Mouse (Mus musculus) cerebellum, postnatal 36 days (tissue): Measurements from ENCODE around the gene Slc12a5.
A peak's percentile ranks its signal among the peaks of the same experiment; 100 is the strongest.

Experiments used
- DNase-seq, 2 experiments: peaks; one replicate each; pipeline ENCODE4 v3.0.0; 2021 to 2022; ENCODE audit warnings: mixed read lengths in 2 of 2

The Slc12a5 gene

DNA sequence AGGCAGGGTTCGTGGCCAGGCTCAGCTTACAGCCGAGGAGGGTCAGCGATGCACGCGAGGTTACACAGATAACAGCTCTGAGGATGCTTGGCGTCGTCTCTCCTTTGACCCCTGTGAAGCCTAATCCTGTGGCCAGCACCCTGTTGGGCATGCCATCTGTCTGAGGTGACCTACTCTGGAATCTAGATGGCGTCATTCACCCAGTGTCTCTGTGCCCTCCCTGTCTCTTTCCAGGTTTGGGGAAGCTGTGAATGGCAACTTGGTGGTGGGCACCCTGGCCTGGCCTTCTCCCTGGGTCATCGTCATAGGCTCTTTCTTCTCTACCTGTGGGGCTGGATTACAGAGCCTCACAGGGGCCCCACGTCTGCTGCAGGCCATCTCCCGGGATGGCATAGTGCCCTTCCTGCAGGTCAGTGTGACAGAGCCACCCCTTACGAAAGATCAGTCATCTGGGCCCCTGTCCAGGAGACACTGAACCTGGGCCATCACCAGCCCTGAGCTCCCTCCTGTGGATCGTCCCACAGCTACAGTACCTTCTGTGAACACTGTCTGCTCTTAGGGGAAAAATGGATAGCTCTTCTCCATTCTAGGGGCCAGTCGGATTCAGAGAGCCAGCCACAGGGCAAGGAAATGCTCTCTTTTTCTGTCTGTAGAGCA, 25.9 kb downstream of the Slc12a5 start:
- peak; percentile 76 to 81 for DNase-seq

DNA sequence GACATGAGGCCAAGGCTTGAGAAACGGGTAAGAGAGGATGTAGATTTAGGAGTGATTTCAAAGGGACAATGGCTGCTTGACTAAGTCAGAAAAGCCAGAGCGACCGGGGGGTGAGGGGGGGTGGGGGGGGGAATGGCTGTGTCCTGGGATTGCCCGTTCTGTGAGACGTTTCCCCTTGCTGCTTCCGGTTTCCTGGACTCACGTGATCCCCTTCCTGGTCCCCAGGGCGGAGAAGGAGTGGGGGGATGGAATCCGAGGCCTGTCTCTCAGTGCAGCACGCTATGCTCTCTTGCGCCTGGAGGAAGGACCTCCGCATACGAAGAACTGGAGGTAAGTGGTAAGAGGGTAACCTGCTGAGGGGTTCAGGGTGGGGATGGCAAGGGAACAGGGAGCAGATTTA, 28.2 kb downstream of the Slc12a5 start:
- no peak for DNase-seq

DNA sequence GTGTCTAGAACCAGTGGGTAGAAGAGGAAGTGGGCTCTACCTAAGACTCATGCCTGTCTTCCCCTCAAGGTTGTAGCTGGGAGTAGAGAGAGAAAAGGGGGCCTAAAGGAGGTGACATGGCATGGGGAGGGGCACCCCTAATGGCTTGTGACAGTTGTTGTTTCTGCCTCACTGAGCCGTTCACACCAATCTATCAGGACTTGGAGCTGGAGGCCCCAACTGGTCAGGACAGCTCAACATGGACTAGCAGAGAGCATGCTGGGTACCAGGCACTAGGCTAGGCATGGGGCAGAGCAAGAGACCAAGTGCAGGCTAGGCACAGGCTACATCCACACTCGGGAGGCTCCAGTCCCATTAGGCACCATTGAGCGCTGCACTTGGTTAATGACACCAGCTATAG, 30.5 kb downstream of the Slc12a5 start:
- DNase-seq, result no peak

DNA sequence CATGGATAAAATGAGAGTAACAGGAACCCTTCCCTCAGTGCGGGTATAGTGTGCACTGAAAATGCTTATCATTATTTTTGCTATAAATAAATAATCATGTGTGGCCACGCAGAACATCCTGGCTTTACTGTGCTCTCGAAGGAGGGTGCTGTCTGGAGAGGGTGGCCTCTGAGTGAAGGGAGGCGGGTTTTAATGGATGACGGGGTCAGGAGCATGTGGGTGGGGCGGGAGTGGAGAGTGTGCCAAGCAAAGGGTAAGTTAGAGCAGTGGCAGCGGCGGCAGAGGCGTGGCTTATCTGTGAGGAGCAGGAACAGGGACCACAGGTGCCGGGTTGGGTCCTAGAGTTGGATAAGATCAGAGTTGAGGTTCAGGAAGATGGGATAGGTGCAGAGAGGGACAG, 31.2 kb downstream of the Slc12a5 start:
- no peak for DNase-seq

DNA sequence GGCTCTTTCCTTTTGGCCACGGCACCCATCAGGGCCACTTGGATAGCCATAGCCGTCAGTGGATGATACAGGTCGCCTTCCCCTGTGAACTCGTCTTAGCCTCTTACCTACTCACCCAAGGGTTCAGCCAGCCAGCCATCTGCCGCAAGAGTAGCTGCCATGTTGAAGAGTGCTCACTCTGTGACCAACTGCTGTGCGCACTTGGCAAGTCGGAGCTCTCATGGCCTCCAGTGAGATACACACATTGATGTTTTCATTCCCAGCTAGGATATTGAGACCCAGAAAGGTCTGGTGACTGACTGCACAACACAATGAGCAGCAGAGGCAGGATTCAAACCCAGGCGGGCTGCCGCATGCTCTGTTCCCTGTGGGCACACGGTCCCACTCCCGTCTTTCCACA, 33.6 kb downstream of the Slc12a5 start:
- DNase-seq, result peak; percentile 54 to 57

DNA sequence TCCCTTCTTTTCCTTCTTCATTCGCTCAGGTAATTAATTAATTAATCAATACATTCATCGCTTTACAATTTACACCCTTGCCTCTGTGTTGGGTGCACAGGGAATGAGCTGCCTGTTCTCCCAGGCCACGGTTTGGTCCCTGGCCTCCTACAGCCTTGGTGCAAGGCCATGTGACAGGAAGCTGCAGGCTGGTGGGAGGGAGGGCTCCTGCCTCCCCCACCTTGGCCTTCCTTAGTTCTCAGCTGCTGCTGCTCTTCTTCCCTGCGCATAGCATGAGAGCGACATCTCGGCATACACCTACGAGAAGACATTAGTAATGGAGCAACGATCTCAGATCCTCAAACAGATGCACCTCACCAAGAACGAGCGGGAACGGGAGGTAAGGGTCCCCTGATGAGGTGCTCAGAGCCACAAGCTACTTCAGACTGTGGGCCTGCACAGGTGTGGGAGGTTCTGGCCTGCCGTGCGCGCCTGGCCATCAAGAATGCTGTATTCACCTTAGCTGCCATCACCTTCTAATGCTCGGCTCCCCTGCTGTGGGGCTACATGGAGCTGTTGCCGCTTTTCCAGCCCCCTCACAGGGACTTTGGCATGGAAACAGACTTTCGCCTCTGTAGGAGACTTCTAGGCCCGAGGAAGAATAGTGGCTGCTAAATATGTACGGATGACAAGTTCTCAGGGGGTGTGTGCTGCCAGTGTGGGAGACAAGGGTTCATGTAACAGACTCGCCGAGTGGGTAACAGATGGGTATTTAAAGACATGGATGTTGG, 34.2 kb downstream of the Slc12a5 start:
- peak; percentile 35 to 53 for DNase-seq

DNA sequence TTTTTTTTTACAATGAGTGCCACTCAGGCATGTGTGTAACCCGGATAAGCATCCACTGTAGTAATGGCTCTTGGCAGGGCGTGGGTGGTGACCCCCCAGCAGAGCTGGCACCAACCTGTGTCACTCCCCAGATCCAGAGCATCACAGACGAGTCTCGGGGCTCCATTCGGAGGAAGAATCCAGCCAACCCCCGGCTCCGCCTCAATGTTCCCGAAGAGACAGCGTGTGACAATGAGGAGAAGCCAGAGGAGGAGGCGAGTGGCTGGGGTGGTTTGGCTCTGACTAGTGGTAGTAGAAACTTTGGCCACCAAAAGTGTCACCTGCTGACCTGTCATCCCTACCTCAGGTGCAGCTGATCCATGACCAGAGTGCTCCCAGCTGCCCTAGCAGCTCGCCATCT, 35.4 kb downstream of the Slc12a5 start:
- DNase-seq, result no peak

DNA sequence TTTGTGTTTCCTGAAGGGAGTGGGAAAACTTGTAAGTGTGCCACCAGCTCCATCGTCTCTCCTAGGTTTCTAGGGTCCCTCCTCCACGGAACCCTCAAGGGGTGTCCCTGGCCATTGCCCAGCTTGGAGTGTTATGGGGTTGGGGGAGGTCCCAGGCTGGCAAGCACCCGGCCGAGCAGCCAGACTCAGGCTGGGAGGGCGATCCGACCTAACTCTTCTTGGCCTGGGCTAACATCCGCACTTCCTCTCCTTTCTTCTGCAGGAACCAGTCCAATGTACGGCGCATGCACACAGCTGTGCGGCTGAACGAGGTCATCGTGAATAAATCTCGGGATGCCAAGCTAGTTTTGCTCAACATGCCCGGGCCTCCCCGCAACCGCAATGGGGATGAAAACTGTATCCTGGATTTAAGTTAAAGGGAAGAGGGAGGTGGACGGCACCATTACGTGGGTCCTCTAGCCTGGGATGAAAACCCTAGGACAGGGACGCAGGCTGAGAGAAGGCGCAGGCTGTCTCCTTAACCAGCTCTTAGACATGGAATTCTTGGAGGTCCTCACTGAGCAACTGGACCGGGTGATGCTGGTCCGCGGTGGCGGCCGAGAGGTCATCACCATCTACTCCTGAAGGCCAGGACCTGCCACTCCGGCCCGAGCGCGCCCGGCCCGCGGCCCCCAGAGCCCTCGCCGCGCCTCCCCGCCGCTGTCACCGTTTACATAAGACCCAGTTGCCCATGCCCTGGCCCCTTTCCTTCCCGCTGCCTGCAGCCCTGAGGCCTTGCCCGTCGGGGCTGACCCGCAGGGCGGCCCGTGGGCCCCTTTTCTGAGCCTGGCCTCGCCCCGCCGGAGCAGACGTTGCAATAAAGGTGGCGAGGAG, 36.5 kb downstream of the Slc12a5 start:
- DNase-seq, result no peak

DNA sequence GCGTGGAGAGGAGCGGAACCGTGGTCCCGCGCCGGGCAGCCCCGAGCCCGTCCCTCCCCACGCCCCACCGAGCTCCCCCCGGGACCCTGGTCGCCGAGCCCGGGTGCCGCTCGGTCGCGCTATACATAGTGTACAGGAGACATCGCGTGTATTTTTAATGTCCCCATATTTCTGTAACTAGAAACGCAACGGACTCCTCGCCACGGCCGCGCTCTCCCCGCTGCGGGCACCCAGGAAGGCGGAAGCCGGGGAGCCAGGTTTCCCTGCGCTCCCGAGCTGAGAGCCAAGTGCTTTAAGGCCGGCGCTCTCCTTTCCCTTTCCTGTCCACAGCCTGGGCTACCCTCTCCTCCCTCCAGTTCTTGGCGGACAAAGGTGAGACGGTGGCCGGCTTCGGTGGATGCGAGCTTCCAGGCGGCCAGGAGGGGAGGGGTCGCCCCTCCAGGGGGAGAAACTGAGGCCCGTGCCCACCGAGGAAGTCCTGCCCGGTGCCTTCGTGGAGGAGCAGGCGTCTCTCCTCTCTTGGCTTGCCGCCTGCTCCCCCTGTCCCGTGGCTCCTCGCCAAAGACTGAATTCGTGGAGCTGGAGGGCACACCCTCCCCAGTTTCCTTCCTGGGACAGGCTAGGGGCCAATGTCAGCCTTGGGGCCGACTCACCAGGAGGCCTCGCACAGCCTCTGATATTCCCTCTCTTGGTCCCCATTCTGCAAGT, 37.3 kb downstream of the Slc12a5 start:
- peak; percentile 38 to 40 for DNase-seq

DNA sequence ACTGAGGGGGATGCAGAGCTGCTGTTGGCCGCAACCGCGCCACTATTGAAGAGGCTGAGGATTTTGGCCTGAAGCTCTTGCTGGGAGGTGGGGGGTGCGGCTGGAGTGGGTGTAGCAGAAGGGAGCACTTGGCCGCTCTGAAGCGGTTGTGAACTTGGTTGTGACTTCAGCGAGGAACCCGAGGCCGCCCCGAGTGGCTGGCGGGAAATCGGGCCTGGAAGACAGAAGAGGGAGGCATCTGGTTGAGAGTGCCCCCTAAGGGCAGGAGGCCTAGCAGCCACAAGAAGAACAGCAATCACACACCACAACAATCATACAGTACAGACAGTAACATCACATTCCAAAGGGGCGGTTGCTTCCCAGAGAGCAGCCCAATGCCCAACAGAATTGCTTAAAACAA, 41.4 kb downstream of the Slc12a5 start:
- DNase-seq, result no peak

DNA sequence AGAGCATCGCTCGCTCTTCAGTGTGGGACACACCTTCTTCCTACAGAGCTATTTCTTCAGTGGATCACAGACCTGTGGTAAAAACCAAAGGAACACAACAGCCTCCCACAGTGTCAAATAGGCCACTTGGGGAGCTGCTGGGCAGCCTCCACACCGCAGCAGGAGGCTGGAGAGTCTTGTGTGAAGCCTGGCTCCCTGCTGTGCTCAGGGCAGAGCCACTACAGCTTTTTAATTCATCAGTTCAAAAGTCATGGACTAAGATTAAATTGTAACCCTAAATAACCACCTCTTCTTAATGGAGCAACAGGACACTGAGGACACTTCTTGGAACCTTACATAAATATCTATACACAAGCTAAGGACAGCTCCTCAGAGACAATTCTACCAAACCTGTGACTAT, 42.5 kb downstream of the Slc12a5 start:
- DNase-seq, result no peak

DNA sequence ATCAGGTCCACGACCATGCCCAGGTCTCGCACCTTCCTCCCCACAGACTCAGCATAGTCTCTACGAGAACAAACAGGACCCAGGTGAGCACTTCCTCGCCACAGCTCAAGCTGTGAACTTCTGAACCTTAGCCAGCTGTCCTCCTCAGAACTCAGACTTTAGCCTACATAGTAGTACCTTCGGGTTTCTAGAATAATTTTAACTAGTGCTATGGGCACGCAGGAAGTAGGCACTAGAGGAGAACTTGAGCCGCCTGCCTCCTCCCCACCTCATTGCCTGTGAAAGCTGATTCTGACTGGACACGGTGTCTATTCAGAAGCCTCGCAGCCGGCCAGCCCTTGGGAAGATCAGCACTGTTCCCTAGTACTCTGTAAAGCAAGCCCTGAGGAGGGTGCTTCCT, 43.6 kb downstream of the Slc12a5 start:
- DNase-seq, result no peak

DNA sequence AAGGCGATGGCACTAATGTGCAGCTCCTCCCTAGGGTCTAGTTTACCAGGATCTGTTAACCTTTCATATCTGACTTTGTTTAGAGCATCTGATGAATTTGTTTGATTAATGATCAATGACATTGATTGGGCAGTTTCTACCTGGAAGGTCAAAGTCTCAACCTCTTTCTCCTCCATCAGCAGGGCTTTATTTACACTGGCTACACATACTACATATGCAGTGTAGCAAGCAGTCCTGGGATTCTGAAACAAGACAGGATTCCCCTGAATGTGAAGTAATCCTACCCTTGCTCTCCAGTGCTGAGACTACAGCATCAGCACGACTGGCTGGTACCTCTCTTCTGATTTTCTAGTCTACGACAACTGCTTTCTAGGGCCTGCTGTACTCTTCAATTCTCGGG, 46.2 kb downstream of the Slc12a5 start:
- no peak for DNase-seq

DNA sequence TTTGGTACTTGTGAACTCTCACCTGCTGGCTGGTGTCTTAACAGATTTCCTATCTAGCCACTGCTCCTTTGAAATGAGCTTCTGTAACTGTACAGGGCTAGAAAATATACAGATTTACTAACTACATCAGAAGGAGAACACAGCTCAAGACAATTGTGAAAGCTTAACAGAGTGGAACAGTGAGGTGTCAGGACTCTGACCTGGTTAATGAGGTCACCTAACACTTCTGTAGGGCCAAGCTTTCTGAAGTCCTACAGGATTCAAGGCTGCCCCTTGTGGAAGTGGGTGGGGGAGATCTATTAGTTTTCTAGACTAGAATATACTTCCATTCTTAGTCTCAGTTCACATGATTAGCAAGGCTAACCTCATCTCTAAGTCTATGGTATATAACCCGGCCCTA, 47.4 kb downstream of the Slc12a5 start:
- no peak for DNase-seq

DNA sequence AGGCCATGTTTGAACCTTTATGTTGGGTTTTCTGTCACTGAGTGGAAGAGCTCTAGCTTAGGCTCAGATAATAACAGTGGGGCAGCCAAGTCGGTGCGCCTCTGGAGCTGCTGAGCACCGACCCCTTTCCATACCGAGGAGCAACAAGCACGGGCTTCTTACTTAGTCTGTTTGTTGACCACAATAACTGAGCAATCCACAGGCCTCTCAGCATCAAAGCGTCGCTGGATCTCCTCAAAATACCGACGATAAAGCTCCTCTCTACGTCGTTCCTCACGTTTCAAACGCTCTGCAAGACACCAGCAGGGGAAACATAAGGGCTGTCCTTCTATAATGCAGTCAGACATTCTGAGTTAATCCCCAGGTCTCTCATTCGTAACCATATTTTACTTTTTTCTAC, 48.6 kb downstream of the Slc12a5 start:
- no peak for DNase-seq

DNA sequence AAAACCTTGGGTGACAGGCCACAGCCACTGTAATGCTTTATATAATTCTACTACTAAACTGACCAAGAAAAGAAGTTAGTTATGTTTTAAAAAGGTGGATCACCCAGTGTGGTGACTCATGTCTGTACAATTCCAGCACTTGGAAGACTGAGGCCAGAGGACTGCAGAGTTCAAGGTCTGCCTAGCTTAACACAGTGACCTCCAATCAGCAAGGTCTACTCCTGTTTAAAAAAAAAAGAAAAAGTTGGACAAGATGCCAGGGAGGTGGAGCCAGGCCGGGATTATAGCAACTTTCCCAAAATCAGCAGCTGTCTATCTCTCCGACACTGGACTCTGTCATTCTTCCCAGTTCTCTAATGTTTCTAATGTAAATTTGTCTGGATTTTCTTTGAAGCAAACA, 49.0 kb downstream of the Slc12a5 start:
- no peak for DNase-seq

DNA sequence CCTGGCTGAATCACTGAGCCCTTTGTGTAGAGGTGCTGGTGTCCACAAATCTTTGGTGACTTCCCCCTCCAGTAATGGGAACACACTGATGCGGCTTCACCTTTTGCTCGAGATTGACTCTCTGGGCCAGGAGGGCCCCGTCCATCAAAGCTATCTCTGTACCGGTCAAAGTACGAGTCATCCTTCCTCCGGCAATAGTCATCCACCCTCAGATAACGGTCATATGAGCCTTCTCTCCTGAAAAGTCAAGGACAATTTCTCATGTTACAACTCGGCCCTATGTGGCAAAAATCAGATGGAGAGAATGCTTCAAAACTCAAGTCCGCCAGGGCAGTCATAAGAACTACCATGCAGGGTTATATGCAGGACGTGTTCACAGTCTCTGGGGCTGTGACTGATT, 49.7 kb downstream of the Slc12a5 start:
- DNase-seq, result no peak

DNA sequence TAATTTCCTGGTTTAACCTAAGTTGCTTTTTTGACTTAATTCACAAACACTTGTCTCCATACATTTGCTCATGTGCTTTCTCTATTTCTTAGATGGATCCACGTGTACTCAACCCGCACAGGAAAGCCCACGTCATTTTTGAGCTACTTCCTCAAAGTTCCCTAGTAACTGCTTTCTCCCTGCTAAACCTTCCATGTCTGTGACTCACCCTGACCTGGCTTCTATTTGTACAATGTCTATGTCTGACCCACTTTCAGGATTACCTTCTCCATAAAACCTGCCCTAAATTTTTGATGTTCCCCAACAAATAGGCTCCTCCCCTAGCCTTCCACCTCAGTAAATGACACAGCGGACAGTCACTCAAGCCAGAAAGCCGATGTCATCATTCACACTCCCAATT, 54.3 kb downstream of the Slc12a5 start:
- DNase-seq, result no peak

DNA sequence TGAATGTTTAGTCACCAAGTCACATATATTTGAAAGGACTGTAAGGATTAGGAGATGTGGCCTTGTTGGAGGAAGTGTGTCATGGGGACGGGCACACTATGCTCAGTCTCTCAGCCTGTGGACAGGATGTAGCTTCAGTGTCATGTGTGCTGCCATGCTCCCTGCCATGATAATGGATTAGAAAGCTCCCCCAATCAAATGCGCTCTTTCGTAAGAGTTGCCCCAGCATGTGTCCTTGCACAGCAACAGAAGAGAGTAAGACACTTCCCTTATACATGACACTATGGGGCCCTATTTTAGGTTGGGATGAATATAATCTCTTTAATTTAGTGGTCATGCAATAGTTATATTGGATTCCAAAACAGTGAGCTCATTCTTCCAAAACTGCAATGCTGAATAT, 59.9 kb downstream of the Slc12a5 start:
- DNase-seq, result no peak

DNA sequence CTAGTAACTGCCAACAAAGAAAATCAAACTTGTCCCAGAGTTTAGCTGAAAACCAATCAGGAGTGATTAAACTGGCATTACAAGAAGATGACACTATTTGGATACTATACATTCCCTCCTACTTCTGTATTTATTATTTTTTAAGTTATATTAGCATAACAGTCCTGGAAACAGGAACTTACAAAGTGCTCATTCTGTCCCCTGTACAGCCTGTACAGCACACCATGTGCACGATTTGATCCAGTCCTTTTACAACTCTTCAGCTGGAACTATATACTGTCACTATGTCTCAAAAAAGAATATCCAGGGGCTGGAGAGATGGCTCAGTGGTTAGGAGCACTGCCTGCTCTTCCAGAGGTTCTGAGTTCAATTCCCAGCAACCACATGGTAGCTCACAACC, 66.6 kb downstream of the Slc12a5 start:
- no peak for DNase-seq

DNA sequence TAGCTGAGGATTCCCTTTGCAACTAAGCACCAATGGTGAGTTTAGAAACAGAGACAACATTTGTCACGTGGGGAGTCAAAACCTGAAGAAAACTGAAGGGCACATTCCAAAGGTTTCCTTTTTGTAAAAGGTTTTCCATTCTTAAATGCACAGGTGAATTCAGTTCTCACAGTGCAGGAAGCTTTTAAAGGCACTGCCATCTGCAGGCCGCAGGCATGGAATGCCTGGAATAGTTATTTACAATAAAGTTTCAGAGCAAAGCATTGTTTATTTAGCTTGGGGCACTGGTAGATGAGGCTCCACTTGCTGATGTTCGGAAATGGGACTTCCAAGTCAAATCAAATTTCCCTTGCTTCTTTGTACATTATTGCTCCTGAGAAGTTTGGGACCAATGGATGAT, 71.9 kb downstream of the Slc12a5 start:
- DNase-seq, result peak; percentile 18 to 26

DNA sequence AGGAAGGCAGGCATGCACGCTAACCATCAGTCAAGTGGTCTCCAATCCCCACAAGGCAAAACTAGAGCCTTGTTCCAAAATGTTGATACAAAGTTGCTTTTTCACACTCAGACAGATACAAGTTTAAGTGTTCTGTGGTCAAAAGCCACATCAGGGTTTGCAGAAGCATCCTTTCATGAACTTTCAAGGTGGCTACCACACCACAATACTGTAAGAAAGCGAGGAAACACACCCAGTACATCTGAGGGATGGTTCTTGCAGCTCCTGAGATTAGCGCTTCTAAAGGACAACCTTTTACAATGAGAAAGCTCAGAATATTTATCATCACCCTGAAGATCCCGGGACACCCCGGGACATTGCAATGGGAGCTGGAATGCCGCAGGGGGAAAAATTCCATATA, 72.7 kb downstream of the Slc12a5 start:
- no peak for DNase-seq
